Mouse (Mus musculus) ES-Bruce4 (cell line): ENCODE measurements at regions not wholly inside any gene's neighbourhood (a gene's known extent, or its start where the extent isn't known, plus 50 kb on each side); places are given as distances from the start of the nearest gene placed in this dataset.

Experiments used
- CTCF ChIP-seq: IDR thresholded peaks from one replicate; pipeline ENCODE4 v1.8.1; 2011; ENCODE audit warnings: low read depth, low read length
- POLR2A ChIP-seq: IDR thresholded peaks from one replicate; pipeline ENCODE4 v1.8.1; 2011; ENCODE audit warnings: low read length; ENCODE audit not compliant: insufficient read depth

GRCm38 (mm10) chr13:10711451-10711850, 350.8 kb upstream of the Chrm3 start:
- TF ChIP-seq CTCF (no peak), POLR2A (no peak)
